Mouse (Mus musculus) T-cell, adult 2 months (primary cell): ENCODE data around the gene Mogat2.

Experiments used
- DNase-seq: peaks from one replicate; pipeline ENCODE4 v3.0.0; 2022; ENCODE audit warnings: low spot score

Mogat2 gene

DNA sequence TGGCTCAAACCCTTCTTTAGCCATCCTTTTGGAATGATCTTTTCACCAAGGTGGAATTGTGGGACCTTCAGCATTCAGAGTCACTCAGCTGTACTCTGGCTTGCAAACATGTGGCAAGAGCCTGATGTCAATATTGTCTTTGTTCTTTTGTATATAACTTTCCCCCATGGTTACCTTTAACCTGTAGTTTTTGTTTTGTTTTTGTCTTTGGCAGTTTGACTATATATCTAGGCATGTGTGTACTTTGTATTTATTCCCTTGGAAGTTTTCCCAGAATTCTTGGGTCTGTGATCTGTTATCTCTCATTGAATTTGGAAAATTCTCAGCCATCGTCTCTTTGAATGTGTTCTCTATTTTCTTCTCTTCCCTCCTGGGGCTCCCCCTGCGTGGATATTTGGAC lies 43.9 kb downstream of the Mogat2 start:
- no peak for DNase-seq

GRCm38 (mm10) chr7:99193926-99194325 lies 44.5 kb downstream of the Mogat2 start:
- no peak for DNase-seq

- DNase-seq, result no peak
These were observed 47.0 kb downstream of the Mogat2 start for GRCm38 (mm10) chr7:99191411-99191810.

GRCm38 (mm10) chr7:99189885-99190284 lies 48.5 kb downstream of the Mogat2 start:
- peak; percentile 8 for DNase-seq

DNA sequence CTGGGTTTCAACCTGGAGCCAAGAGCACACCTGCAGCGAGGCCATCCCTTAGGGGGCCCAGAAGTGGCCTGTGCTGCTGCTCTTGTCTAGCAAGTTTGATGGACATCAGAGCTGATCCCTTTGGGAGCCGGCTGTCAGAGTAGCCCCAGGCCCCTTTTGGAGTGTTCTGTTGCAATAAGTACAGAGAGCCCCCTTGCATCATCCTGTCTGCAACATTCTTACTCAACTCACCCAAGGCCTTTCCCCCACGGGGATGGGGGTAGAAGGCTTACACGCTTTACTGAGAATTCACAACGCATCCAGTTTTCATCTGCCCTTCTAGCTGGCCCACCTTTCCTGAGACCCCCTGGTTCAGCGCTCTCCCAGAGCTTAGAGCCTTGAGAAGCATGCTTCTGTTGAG lies 49.8 kb downstream of the Mogat2 start:
- DNase-seq, result no peak

DNA sequence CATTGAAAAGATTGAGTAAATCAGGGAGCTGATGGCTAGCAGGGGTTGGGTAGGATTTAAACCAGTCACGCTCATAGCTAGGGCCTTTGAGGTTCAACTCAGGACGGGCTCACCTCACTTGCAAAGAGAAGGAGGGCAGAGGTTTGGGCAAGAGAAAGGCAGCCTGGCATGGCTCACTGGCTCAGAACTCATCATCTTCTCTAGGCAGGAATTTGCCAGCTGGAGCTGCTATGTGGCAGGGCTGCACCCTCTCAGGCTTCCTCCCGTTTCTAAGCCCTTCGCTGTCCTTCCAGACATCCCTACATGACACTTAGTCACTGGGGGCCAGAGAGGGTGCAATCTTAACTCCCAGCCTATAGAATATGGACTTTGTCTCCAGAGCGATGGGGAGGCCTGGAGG lies 51.0 kb downstream of the Mogat2 start:
- no peak for DNase-seq

- no peak for DNase-seq
These were observed 53.0 kb downstream of the Mogat2 start for GRCm38 (mm10) chr7:99185405-99185804.

DNA sequence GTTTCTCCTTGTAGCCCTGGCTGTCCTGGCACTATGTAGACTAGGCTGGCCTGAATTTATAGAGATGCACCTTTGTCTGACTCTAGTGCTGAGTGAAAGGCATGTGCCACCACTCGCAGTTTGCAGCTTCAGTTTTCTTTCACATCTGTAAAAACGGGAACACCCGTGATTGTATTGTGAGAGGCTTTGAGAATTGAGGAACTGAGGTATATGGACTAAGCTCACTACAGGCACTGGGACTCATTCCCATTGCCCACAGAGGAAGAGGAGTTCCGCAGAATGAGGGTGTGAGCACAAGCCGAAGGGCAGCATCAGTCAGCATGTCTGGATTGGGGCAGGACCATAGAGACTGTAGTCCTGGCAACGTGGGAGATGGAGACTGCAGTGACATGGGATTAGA lies 54.7 kb downstream of the Mogat2 start:
- DNase-seq, result no peak

GRCm38 (mm10) chr7:99182432-99183172 lies 55.8 kb downstream of the Mogat2 start, which contains the start of gene Dgat2:
TSS of gene Dgat2 (minus strand) at chr7:99182719.
- peak; percentile 89 for DNase-seq

GRCm38 (mm10) chr7:99181619-99182431 lies 56.6 kb downstream of the Mogat2 start:
- no peak for DNase-seq

DNA sequence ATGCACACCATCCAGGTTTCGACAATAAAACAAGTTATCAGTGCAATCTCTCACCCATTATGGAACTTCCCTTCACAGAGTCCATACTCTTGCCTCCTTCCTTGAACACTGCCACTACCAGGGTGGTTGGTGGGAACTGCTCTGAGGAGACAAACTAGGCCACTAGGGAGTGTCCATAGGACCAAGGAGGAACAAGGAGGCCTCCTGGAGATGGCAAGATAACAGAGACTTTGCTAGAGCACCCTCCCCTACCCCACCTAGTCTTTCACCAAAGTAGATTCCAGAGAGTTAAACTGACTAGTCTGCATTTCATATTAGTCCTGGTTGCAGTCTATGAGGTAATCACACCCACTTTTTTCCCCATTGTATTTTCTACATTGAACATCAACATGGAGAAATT lies 58.3 kb downstream of the Mogat2 start:
- DNase-seq, result no peak

DNA sequence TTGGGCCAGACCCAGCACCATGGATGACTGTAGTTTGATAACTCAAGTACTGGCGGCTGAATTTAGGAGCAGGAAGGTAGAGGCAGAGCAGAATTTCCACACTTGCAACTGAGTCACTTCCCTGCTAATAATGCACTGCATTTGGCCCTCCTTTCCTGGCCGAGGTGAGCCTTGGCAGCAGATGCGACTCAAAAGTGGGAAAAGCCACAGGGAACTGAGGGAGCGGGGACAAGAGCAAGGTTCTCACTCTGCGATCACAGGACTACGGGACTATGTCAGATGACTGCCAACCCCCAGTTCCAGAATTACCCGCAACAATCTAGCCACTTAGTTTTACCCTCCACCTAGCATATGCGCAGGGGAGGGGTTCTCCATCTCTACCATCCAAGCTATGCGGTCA lies 59.1 kb downstream of the Mogat2 start:
- no peak for DNase-seq

- DNase-seq, result no peak
These were observed 61.0 kb downstream of the Mogat2 start for GRCm38 (mm10) chr7:99177386-99177785.

GRCm38 (mm10) chr7:99175666-99176065 lies 62.8 kb downstream of the Mogat2 start:
- no peak for DNase-seq

- DNase-seq, result no peak
These were observed 63.3 kb downstream of the Mogat2 start for GRCm38 (mm10) chr7:99175118-99175517.

GRCm38 (mm10) chr7:99174006-99174405 lies 64.4 kb downstream of the Mogat2 start:
- DNase-seq, result no peak

GRCm38 (mm10) chr7:99172898-99173297 lies 65.5 kb downstream of the Mogat2 start:
- no peak for DNase-seq

GRCm38 (mm10) chr7:99171730-99172463 lies 66.5 kb downstream of the Mogat2 start:
- no peak for DNase-seq

- no peak for DNase-seq
These were observed 67.9 kb downstream of the Mogat2 start for GRCm38 (mm10) chr7:99170519-99170918.

- DNase-seq, result no peak
These were observed 68.6 kb downstream of the Mogat2 start for GRCm38 (mm10) chr7:99169717-99170403.
